Mouse (Mus musculus): Measurements from ENCODE around the gene Usp18.

The Usp18 gene

DNA sequence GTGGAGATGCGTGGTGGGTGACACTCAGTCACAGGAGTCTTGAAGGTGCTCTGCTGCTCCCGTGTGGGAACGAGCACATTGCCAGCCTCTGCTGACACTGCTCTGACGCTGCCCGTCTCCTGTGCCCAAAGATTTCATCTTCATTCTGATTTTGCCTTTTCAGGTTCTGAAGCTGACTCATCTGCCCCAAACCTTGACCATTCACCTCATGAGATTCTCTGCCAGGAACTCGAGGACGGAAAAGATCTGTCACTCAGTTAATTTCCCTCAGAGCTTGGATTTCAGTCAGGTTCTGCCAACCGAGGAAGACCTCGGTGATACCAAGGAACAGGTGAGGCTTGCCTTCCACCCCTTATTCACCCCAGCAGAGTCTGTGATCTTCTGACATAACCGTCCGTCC is 16.8 kb downstream of the Usp18 start:
- POLR2A ChIA-PET: no interaction called here
- CTCF ChIA-PET: interaction anchor here in 1 of 4 experiments (0.5 kb wide), 1 partner anchor 640 kb away, joined by 3 read pairs; no protein-coding TSS in a partner anchor

DNA sequence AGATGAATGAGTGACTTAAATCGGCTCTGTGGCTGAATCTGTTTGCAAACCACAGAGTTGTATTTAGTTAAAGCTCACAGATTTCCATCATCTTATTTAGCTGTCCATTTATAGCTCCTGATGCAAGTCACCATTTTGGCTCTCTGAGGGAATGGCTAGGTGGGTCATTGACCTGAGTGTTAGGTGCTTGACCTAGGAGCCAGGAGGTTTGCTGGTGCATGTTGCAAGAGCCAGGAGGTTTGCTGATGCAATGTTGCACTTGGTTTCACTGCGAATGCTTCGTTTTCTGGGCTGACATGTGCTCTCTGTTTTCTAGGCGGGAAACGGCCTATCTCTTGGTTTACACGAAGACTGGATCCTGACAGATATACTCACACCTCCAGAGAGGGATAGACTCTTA is 24.4 kb downstream of the Usp18 start:
- POLR2A ChIA-PET: no interaction called here
- CTCF ChIA-PET: interaction anchor here in 1 of 4 experiments (1.4 kb wide), 1 partner anchor 263 kb away, joined by 9 read pairs; no protein-coding TSS in a partner anchor

DNA sequence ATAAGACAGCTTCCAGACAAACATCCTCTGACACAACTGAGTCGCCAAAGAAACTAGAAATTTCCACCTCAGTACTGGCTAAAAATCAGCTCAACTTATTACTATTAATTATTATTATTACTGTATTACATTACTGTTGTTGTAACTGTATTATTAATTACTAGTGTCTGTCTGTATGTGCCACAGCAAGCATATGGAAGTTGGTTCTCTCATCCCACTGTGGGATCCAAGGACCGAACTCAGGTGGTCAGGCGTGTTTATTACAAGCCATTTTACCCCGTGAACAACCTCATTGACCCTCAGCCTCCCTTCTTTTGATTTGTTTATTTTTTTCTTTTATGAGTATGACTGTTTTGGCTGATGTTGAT is 26.0 kb downstream of the Usp18 start:
- POLR2A ChIA-PET: interaction anchor here in 1 of 4 experiments (0.5 kb wide), 1 partner anchor 50 kb away, joined by 3 read pairs; no protein-coding TSS in a partner anchor
- CTCF ChIA-PET: no interaction called here

DNA sequence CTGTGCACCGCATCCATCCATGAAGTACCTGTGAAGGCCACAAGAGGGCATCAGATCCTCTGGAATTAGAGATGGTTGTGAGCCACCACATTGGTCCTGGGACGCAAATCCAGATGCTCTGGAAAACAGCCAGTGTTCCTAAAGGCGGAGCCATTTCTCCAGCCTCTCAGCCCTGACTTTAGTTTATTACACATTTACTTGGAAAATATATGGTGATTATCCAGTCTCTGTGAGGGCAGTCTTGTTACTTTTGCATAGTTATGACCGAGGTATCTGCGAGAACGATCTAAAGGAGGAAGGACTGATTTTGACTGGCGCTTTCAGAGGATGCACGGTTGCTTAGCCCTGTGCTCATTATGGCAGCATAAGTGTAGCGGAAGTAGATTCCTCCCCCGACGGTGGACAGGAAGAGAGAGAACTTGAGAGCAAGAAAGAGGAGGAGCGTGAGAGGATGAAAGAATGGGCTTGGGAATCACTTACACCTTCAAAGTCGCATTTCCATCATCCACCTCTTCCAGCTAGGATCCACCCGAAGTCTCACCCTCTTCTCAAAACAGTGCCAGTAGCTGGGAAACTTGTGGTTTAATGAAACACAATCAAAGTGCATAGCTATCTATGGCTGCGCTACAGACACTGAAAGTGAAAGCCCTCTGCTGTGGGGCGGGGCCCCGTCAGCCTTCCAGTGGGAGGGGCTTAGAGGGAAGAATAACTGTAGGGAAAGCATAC is 26.5 kb downstream of the Usp18 start:
- CTCF ChIA-PET: interaction anchor here in 3 of 4 experiments (0.7 to 3.6 kb wide), 5 partner anchors 66 to 289 kb away, joined by 3 to 19 read pairs (median 13); partner anchors contain the start of gene Pex26 (in 1 of the 3)
- POLR2A ChIA-PET: interaction anchor here in 1 of 4 experiments (0.7 kb wide), 1 partner anchor 88 kb away, joined by 3 read pairs; no protein-coding TSS in a partner anchor

DNA sequence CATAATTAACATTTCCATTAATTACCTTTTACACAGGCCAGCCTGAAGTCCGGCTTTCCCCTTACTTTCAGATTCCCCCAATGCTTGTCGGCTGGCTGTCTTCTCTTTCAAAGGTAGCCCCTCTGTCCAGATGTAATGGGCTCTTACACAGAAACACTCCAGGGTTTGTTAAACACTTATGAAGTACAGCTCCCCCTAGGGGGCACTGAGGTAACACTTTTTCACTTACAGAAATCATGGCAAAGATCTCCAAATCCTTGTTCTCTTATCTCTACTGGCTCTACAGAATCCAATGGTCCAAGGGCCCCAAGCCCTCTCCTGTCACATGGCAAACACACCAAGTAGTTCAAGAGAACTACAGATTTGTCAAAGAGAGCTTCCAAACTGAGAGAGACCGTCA is 28.6 kb downstream of the Usp18 start:
- POLR2A ChIA-PET: interaction anchor here in 2 of 4 experiments (0.9 to 1.1 kb wide), 2 partner anchors 19 to 81 kb away, joined by 3 to 5 read pairs; no protein-coding TSS in a partner anchor
- CTCF ChIA-PET: interaction anchor here (0.5 to 3.6 kb wide), 22 partner anchors 8 to 782 kb away, joined by 3 to 19 read pairs (median 4); partner anchors contain the start of genes Iqsec3 (in 1 of the 4) and Pex26 (in 1 of the 4)

DNA sequence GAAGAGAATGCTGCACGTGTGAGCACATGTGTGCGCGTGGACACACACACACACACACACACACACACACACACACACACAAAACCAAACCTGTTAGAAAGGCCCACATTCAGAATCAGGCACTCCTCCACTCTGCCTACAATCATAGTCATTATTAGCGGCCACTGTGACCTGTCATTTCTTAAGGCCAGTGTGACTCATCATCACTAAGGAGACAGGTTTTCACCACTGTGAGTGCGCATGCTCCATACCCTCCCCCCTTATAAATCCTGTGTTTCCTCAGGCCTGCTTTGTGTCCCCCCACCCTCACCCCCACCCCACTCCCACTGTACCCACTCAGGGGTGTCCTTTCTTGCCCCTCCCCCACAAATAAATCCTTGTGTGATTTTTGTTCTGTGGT is 38.4 kb downstream of the Usp18 start:
- ChIA-PET CTCF (no interaction called here), POLR2A (no interaction called here)

DNA sequence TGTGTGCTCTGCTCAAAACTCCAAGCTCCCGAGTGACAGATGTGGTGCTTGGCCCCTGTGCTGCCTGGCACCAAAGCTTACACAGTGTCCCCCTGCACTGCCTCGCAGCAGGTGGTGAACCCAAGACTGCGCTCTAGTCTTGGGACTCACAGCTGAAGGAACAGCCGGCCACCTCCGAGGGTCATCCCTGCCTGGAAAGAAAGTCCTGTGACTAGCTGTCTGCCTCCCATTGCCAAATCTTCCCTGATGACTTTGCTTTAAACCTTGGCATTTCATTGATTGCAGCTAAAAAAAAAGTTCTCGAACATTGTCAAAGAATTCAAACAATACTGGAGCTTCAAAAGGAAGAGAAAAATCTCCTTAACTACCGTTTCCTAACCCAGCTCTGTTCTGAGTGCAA is 53.6 kb downstream of the Usp18 start:
- CTCF ChIA-PET: interaction anchor here in 1 of 4 experiments (1.5 kb wide), 1 partner anchor 25 kb away, joined by 4 read pairs; no protein-coding TSS in a partner anchor
- POLR2A ChIA-PET: interaction anchor here in 1 of 4 experiments (0.9 to 1.0 kb wide), 2 partner anchors 17 to 108 kb away, joined by 3 read pairs; no protein-coding TSS in a partner anchor

DNA sequence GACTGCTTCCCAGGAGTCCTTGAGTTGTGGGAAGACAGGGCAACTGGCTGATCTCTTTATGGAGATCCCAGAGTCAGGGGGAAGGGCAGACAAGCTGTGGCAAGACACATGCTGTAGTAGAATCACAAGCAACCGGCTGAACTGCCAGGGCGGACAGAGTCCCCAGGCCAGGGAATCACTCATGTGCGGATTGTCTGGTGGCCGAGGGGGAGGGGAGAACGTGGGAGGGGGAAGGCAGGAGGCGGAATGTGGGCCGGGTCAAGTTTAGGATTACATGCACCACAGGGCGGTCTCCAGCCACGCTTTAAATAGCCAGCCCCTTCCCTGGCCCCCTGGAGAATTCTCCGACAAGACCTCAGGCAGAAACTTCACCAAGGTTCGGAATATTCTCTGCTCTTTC is 54.2 kb downstream of the Usp18 start, which contains the start of gene Slc6a13:
Gene Slc6a13, plus strand, starts transcription at position 274 of the 400 bp plus-strand sequence.
- CTCF ChIA-PET: no interaction called here
- POLR2A ChIA-PET: interaction anchor here in 1 of 4 experiments (0.9 kb wide), 1 partner anchor 17 kb away, joined by 3 read pairs; no protein-coding TSS in a partner anchor

DNA sequence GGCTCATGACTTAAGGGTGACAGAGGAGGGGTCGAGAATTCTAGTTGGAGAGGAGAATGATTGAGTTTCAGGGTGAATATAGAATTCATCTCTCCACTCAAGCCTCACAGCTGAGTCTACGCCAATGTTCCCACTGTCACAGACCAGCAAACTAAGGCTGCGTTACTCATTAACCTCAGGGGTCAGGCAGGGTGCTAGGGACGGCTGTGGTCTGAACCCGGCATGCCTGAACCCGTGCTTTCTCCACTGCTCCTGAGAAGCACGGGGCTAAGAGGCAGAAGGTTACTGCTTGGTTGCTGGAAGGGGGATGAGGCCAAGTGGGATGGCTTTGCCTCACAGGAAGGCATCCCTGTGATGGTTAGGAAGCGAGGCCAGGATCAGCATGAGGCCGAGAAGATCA is 54.8 kb downstream of the Usp18 start:
- ChIA-PET POLR2A (no interaction called here), CTCF (no interaction called here)

DNA sequence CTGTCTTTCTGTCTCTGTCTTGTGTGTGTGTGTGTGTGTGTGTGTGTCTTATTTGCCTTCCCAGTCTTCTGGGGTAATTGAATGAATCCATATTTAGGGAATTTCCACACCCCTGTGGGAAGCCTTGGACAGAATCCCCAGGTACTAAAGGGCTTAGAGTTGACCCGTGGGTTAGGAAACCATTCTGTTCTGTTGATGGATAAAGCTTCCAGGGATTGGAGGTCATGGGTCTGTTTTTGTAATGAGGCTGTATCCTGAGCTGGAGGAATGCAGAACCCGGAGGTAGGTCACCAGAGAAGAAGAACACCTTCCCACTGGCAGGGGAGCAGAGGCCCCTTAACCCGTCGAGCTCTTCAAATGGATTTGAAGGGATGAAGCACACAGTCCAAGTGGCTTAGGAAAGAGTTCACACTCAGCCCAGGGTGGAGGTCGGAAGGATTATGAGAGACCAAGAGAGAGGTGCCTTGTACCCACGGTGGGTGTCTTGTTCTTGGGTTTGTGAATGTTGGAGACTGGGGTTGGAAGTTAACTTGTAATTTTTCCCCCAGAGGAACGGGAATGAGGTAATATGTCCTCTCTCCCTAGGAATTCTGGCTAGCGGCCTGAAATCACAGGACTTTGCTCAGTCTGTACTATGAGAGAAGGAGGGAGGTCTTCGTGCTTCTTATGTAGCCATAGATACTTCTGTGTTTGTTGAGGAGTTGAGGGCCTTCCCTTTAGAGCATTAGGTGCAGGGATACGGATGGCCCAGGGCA is 57.9 kb downstream of the Usp18 start:
- CTCF ChIA-PET: interaction anchor here in 3 of 4 experiments (0.7 to 2.4 kb wide), 3 partner anchors 29 to 40 kb away, joined by 3 to 14 read pairs (median 3); no protein-coding TSS in a partner anchor

DNA sequence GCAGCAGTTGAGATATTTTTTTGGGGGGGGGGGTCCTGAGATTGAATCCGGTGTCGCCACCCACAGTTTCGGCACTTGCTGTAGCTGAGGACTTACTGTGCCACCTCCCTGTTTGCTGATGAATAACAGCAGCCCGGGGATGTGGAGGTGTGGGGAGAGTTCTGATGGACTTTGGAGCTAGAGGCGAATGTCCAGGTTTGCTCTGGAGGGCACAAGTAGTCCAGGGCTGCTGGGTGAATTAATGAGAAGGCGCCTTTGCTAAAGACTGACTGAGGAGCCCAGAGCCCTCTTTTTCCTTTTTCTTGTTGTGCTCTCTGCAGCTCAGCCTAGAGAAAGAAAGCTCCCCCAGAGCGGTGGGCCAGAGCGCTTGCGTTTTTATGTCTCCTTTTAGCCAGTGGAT is 58.9 kb downstream of the Usp18 start:
- ChIA-PET CTCF (interaction anchor here (0.5 to 2.4 kb wide), 5 partner anchors 30 to 503 kb away, joined by 3 to 14 read pairs (median 3); no protein-coding TSS in a partner anchor), POLR2A (no interaction called here)

More for the DNA sequence above, 57.9 kb downstream of the Usp18 start:
- POLR2A ChIA-PET: no interaction called here

DNA sequence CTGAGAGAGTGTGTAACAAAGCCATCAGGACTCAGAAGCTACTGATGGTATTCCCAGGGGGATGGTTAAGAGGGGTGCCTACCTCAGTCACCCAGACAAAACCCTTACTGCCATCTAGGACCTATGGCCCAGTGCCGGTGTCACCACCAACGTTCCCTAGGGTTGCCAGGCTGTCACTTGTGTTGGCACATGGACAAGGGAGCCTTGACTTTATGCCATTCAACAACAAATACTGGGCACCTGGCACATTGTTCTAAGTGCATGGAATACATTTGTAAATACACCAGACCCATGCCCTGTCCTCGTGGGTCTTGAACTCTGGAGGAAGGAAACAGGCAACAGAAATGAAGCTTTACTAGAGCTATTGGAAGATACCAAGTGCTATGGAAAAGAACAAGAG is 59.9 kb downstream of the Usp18 start:
- CTCF ChIA-PET: interaction anchor here in 2 of 4 experiments (0.6 to 2.4 kb wide), 2 partner anchors 32 to 483 kb away, joined by 3 to 14 read pairs; partner anchors contain the start of gene Atp6v1e1 (in 1 of the 2)
- POLR2A ChIA-PET: interaction anchor here in 1 of 4 experiments (0.6 kb wide), 1 partner anchor 52 kb away, joined by 3 read pairs; no protein-coding TSS in a partner anchor

DNA sequence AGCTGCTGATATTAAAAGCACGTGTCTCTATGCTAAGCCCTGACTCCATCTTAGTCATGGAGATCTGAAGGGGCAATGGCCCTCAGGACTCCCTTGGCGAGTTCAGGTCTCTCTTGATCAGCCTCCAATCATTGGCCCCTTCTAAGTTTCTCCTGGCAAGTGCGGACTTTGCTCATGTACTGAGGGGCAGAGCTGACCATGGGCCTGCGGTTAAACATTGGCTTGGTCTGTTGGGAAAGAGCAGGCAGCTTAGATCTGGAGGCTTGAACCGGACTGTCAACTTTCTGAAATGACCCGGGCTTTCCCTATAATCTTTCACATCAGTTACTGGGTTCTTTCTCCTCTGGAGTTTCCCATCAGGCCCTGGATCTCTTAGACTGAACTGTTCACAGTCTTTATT is 65.3 kb downstream of the Usp18 start:
- ChIA-PET CTCF (no interaction called here), POLR2A (no interaction called here)

DNA sequence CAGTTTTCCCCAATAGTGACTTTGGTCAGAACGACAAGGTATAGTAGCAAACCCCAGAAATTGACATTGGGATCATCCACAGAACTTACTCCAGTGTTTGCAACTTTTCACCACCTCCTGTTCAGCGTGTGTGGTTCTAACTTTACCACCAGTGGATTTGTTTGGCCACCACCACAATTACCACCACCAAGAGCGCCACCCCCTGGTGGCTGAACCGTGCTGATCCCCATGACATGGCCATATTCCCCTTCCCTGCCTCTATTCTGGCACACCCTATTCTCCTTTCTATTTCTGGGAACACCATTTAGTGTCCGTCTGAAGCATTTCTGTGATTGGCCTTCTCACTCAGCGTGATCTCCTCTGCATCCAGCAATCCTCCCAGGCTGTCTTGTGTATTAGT is 73.4 kb downstream of the Usp18 start:
- CTCF ChIA-PET: no interaction called here
- POLR2A ChIA-PET: no interaction called here

Measured in embryonic stem cell, embryonic (primary cell).